ENCODE assay signal across 9 mouse cellular contexts in genomic region chr4:47122051-47122706, GRCm38 (mm10). TPM values are rescaled to one million over a fixed set of nuclear protein-coding genes. Genes with fewer than 3 reads are reported as not detected.
DNase-seq lines count a peak whose midpoint lies in the region; ATAC-seq lines count a peak whose summit lies in the region.
"Had no signal": no experiment of that assay in that cellular context is flagged by ENCODE, and none has a peak within 500 bp of the region (broad histone marks: within the 10 kb centered on the region; RNA-seq: fewer than 3 reads in every experiment).

No protein-coding gene starts in this region.

- no peak overlapping the region for H3K4me3 ChIP-seq in forebrain, embryonic 13.5 days
- H3K4me3 ChIP-seq: limb, embryonic 12.5 days had no signal

- H3K4me2 ChIP-seq in forebrain, embryonic 13.5 days = no peak overlapping the region
- H3K4me2 ChIP-seq: limb, embryonic 12.5 days had no signal

- DNase-seq in gastrocnemius, adult 18-20 months (ENCODE audit: low spot score) = peak; percentile 57
- no peak for DNase-seq in gastrocnemius, postnatal 25 days
- DNase-seq in B cell, adult 2 months = peak; percentile 49 to 51
- peak; percentile 59 to 70 for DNase-seq in adrenal gland, postnatal 36 days
- DNase-seq in kidney, postnatal 10 days = peak; percentile 87
- DNase-seq in lung, postnatal 14 days = peak; percentile 77
- DNase-seq in splenic B cell, adult 2 months (ENCODE audit: low read depth, low spot score) = peak; percentile 62

- H3K4me1 ChIP-seq in forebrain, embryonic 13.5 days = no peaks in the 10 kb centered on the region
- H3K4me1 ChIP-seq: limb, embryonic 12.5 days had no signal

- WGBS in forebrain, embryonic 13.5 days = 66% methylated on average over 13 of the region's 13 CpGs

- no peaks in the 10 kb centered on the region for H3K36me3 ChIP-seq in forebrain, embryonic 13.5 days (ENCODE audit: poor library complexity, severe bottlenecking)
- peaks cover 3% of the 10 kb centered on the region for H3K36me3 ChIP-seq in splenic B cell, adult 2 months (ENCODE audit: control insufficient read depth, insufficient read depth, low read length, poor library complexity, severe bottlenecking)
- H3K36me3 ChIP-seq: limb, embryonic 12.5 days had no signal

- no peaks in the 10 kb centered on the region for H3K27me3 ChIP-seq in forebrain, embryonic 13.5 days
- no peaks in the 10 kb centered on the region for H3K27me3 ChIP-seq in splenic B cell, adult 2 months (ENCODE audit: control insufficient read depth, insufficient read depth, low read length, poor library complexity, severe bottlenecking)
- H3K27me3 ChIP-seq: limb, embryonic 12.5 days had no signal

- 0 out of 2 replicates have a peak, but pooled peaks have one; percentile 27 for ATAC-seq in forebrain, embryonic 13.5 days

- no peak overlapping the region for H3K9ac ChIP-seq in forebrain, embryonic 13.5 days
- H3K9ac ChIP-seq: limb, embryonic 12.5 days had no signal

- H3K9me3 ChIP-seq in forebrain, embryonic 13.5 days (replicated peaks) = no peaks in the 10 kb centered on the region

- H3K27ac ChIP-seq in forebrain, embryonic 13.5 days = no peak overlapping the region
- H3K27ac ChIP-seq: limb, embryonic 12.5 days had no signal

RNA-seq across cellular contexts. Expression of gene Galnt12, which starts 30.5 kb away (rescaled TPM):
- not detected for total RNA-seq in gastrocnemius, adult 18-20 months (2021)
- under 1 TPM; 0.16 to 0.20 TPM for total RNA-seq in gastrocnemius, postnatal 25 days (2021)
- total RNA-seq in adrenal gland, postnatal 36 days (2021) = under 1 TPM; 0.56 to 0.69 TPM
- 1.2 and 1.7 TPM in 2 replicates for polyA plus RNA-seq in forebrain, embryonic 13.5 days (2015; fragmentation: Nextera tagmentation; extraction: Ambion mirVana)
